Mouse (Mus musculus) embryonic stem cell, embryonic (primary cell): ENCODE results near the gene Zar1.

Experiments used
- CTCF ChIA-PET, 4 experiments: fragments of 300-600 bp in 2 of 4; fragments of 350-600 bp in 2 of 4; sonication (Branson Sonifier 250); formaldehyde crosslinking; loops; one replicate each; lab custom pipeline; 2022; ENCODE audit warnings: inconsistent platforms in 2 of 4; lab: Charles Lee
- POLR2A ChIA-PET, 4 experiments: fragments of 300-600 bp in 2 of 4; fragments of 350-600 bp in 2 of 4; sonication (Branson Sonifier 250); formaldehyde crosslinking; loops; one replicate each; lab custom pipeline; 2022; ENCODE audit warnings: antibody characterized with exemption in 4 of 4, inconsistent platforms in 1 of 4; lab: Charles Lee

Gene Zar1

DNA sequence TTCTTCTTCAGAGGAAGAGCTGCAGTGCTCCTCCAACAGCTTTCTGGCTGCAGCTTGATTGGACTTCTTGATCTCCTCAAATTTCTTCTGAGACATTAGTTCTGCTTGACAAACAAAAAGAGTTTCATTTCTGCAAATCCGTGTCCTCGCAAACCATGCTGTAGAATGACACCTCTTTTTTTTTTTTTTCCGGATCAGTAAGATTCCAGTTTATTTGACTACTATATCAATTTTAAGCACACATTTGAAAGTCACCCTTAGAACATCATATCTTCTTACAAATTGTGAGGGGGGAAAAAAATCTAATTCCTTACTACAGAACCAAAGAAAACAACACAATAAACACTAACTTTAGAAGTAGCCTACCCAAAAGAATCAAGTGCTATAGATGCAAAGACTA is 24.8 kb downstream of the Zar1 start:
- ChIA-PET POLR2A (no interaction called here), CTCF (interaction anchor here in 1 of 4 experiments (0.7 kb wide), 1 partner anchor 1831 kb away, joined by 3 read pairs; no protein-coding TSS in a partner anchor)

DNA sequence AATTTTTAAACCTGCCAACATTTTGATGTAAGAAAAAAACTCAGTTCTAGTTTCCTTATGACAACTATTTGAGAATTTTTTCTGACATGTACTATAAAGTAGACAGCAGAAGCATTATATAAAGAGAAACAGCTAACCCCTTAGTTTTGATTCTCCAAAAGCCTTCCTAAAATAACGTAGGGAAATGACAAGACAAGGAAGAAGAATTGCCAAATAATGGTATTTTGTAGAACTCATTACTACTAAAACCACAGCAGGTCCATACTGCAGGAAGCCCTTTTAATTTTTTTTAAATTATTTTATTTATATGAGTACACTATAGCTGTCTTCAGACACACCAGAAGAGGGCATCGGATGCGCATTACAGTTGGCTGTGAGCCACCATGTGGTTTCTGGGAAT is 29.8 kb downstream of the Zar1 start:
- ChIA-PET CTCF (no interaction called here), POLR2A (interaction anchor here (0.6 to 1.0 kb wide), 4 partner anchors 8 to 9 kb away, joined by 3 to 8 read pairs (median 3); partner anchors contain the start of gene Nfxl1 (in 3 of the 4))

GRCm38 (mm10) chr5:72528896-72529295 is 52.2 kb downstream of the Zar1 start:
- CTCF ChIA-PET = no interaction called here
- POLR2A ChIA-PET = no interaction called here
